Mouse (Mus musculus) limb, embryonic 12.5 days (tissue): Measurements from ENCODE around the gene Srrm3. TPM values are rescaled to one million over a fixed set of nuclear protein-coding genes. Genes with fewer than 3 reads are reported as not detected.

ENCODE experiments used
- ATAC-seq: fragments of 200-750 bp; cut with Nextera tagmentation; 2 replicates; pipeline ENCODE4 v1.8.0; 2017; ENCODE audit warnings: low read depth, moderate TSS enrichment; ENCODE audit not compliant: insufficient number of reproducible peaks, insufficient read depth, low FRiP score, low TSS enrichment
- H3K27ac ChIP-seq: fragments of 300-500 bp; sonication (generic); 2 replicates; pipeline ENCODE4 v1.5.1; 2016; ENCODE audit warnings: mild to moderate bottlenecking, moderate library complexity
- H3K27me3 ChIP-seq: fragments of 300-500 bp; sonication (generic); 2 replicates; pipeline ENCODE4 v1.6.1; 2016; ENCODE audit warnings: mild to moderate bottlenecking, moderate library complexity
- H3K36me3 ChIP-seq: fragments of 300-500 bp; sonication (generic); 2 replicates; pipeline ENCODE4 v1.6.1; 2016; ENCODE audit warnings: mild to moderate bottlenecking, moderate library complexity
- H3K4me1 ChIP-seq: fragments of 300-500 bp; sonication (generic); replicated peaks from 2 replicates; pipeline ENCODE4 v1.6.1; 2016
- H3K4me2 ChIP-seq: fragments of 300-500 bp; sonication (generic); 2 replicates; pipeline ENCODE4 v1.6.1; 2016; ENCODE audit warnings: mild to moderate bottlenecking, moderate library complexity
- H3K4me3 ChIP-seq: fragments of 300-500 bp; sonication (generic); replicated peaks from 2 replicates; pipeline ENCODE4 v1.5.1; 2016; ENCODE audit warnings: mild to moderate bottlenecking
- H3K9ac ChIP-seq: fragments of 300-500 bp; sonication (generic); replicated peaks from 2 replicates; pipeline ENCODE4 v1.6.1; 2016; ENCODE audit warnings: mild to moderate bottlenecking, moderate library complexity
- H3K9me3 ChIP-seq: fragments of 300-500 bp; sonication (generic); 2 replicates; pipeline ENCODE4 v1.6.1; 2016; ENCODE audit warnings: mild to moderate bottlenecking, moderate library complexity
- WGBS: fragments of 180-500 bp; shearing (Covaris S2); methylation state at CpG from one replicate; pipeline ENCODE4 v1.1.7; 2016; 5-methylcytosine and 5-hydroxymethylcytosine counted together
- polyA plus RNA-seq: library from polyadenylated mRNA; unstranded; fragments of >200 nt; fragmentation: Nextera tagmentation; extraction: Ambion mirVana; gene quantifications from 2 replicates; pipeline ENCODE4 v1.2.1, GENCODE M21; 2016

Srrm3 gene
- polyA plus RNA-seq, 1 experiment from 2014 or later: 0.43 TPM

DNA sequence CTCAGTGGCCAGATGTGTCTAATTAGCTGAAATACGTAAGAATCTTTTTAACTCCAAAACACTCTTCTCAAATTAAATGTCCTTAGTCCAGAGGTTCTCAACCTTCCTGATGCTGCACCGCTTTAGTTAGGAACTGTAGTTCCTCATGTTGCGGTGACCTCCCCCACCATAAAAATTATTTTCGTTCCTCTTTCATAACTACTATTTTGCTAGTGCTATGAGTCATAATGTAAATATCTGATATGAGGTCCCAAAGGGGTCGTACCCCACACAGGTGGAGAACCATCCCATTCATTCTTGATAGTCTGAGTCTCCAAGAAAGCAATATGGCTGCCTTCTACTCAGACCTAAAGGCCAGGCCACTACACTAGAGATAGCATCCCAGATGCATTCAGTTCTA is 63.8 kb downstream of the Srrm3 start:
- no peaks in the 10 kb centered on the region for H3K9me3 ChIP-seq
- no peak for ATAC-seq
- no peak overlapping the region for H3K27ac ChIP-seq
- peaks cover 22% of the 10 kb centered on the region for H3K4me1 ChIP-seq
- 75% methylated on average over 5 of the region's 5 CpGs for WGBS
- H3K4me2 ChIP-seq: no peak overlapping the region
- peaks cover 95% of the 10 kb centered on the region for H3K27me3 ChIP-seq
- H3K4me3 ChIP-seq: no peak overlapping the region
- no peaks in the 10 kb centered on the region for H3K36me3 ChIP-seq
- no peak overlapping the region for H3K9ac ChIP-seq

- peaks cover 72% of the 10 kb centered on the region for H3K27me3 ChIP-seq
- H3K27ac ChIP-seq: no peak overlapping the region
- no peaks in the 10 kb centered on the region for H3K36me3 ChIP-seq
- peak overlapping the region; percentile 38 for H3K4me2 ChIP-seq
- no peak overlapping the region; the same call in 1 of the 2 replicates for H3K9ac ChIP-seq
- 0 out of 2 replicates have a peak overlapping the region, but pooled peaks have one; percentile 6 for H3K4me3 ChIP-seq
- no peak for ATAC-seq
- 16% methylated on average over 16 of the region's 16 CpGs for WGBS
- no peaks in the 10 kb centered on the region for H3K9me3 ChIP-seq
- H3K4me1 ChIP-seq: peaks cover 21% of the 10 kb centered on the region
These were observed 66.3 kb downstream of the Srrm3 start for GRCm38 (mm10) chr5:135872996-135873395.

- no peaks in the 10 kb centered on the region for H3K36me3 ChIP-seq
- WGBS: 61% methylated on average over 9 of the region's 9 CpGs
- no peak overlapping the region for H3K9ac ChIP-seq
- no peak for ATAC-seq
- no peak overlapping the region for H3K27ac ChIP-seq
- H3K9me3 ChIP-seq: no peaks in the 10 kb centered on the region
- no peak overlapping the region for H3K4me2 ChIP-seq
- H3K4me1 ChIP-seq: peaks cover 16% of the 10 kb centered on the region
- H3K27me3 ChIP-seq: peaks cover 65% of the 10 kb centered on the region
- H3K4me3 ChIP-seq: no peak overlapping the region
These were observed 67.1 kb downstream of the Srrm3 start for GRCm38 (mm10) chr5:135873753-135874152.

- Histone ChIP-seq H3K4me2 (peak overlapping the region; percentile 58), H3K27me3 (peaks cover 32% of the 10 kb centered on the region), H3K4me3 (peak overlapping the region; percentile 41; the same call in 1 of the 2 replicates), H3K36me3 (no peaks in the 10 kb centered on the region), H3K9ac (no peak overlapping the region), H3K27ac (no peak overlapping the region), H3K9me3 (no peaks in the 10 kb centered on the region), H3K4me1 (peaks cover 22% of the 10 kb centered on the region; the same call in 1 of the 2 replicates)
- 19% methylated on average over 8 of the region's 8 CpGs for WGBS
- no peak for ATAC-seq
These were observed 70.5 kb downstream of the Srrm3 start for GRCm38 (mm10) chr5:135877180-135877579.

- under 1% methylated on average over 16 of the region's 16 CpGs for WGBS
- no peaks in the 10 kb centered on the region for H3K36me3 ChIP-seq
- no peak overlapping the region for H3K27ac ChIP-seq
- H3K9ac ChIP-seq: peak overlapping the region; percentile 47
- peak overlapping the region; percentile 41 for H3K4me3 ChIP-seq
- peak overlapping the region; percentile 58 for H3K4me2 ChIP-seq
- peaks cover 22% of the 10 kb centered on the region; the same call in 1 of the 2 replicates for H3K4me1 ChIP-seq
- no peaks in the 10 kb centered on the region for H3K9me3 ChIP-seq
- H3K27me3 ChIP-seq: peaks cover 27% of the 10 kb centered on the region
- no peak for ATAC-seq
These were observed 71.1 kb downstream of the Srrm3 start for GRCm38 (mm10) chr5:135877831-135878231.

DNA sequence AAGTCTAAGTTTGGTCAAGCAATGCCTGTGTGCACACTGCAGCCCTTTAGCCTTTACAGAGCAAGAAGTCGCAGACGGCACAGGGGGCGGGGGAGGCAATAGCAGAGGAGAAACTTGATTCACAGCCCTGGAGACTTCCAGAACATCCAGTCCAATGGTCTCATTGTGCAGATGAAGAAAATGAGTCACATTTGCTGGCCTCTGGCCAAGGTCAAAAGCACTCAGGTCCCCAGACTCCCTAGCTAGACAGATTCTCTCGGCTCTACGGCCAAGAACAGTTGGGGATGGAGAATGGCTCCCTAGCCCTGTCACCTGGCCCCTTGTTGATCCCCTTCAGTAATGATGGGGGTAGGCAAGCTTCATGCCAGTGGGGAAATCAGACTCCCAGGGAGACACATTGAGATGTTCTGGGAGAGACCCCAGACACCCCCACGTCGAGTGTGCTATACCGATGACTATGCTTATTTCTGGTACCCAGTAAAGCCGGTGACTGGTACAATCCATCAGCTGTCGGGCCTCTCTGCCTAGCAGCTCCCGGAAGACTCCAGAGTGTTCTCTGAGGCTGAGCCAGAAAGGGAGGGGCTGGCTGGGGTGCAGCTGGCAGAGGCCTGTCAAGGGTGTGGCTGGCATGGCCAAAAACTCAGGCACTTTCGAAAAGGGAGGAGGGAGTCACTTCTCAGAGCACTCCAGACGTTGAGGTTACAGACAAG is 72.9 kb downstream of the Srrm3 start:
- no peak for ATAC-seq
- Histone ChIP-seq H3K4me1 (peaks cover 18% of the 10 kb centered on the region; the same call in 1 of the 2 replicates), H3K27me3 (peaks cover 9% of the 10 kb centered on the region), H3K9ac (no peak overlapping the region), H3K4me2 (no peak overlapping the region), H3K4me3 (no peak overlapping the region), H3K36me3 (no peaks in the 10 kb centered on the region), H3K9me3 (no peaks in the 10 kb centered on the region), H3K27ac (no peak overlapping the region)
- 52% methylated on average over 13 of the region's 13 CpGs for WGBS

DNA sequence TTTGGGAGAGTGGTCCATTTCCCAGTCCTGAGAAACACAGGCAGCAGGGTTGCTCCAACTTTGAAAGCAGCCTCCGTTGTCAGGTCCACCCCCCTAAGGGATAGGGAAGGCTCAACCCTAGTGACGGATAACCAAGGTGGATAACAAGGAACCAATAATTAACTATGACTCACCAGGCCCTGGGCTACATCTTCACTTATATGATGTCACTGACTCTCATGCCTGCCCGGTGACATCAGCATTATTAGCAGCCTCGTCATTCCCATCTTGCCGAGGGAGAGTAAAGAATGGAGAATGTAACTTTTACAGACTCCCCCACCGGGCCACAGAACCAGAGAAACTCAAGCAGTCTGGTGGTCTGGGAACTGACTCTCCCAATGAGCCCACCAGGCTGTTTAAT is 78.0 kb downstream of the Srrm3 start:
- H3K4me1 ChIP-seq: peaks cover 12% of the 10 kb centered on the region
- peaks cover 41% of the 10 kb centered on the region for H3K27me3 ChIP-seq
- no peak overlapping the region for H3K4me2 ChIP-seq
- ATAC-seq: no peak
- no peaks in the 10 kb centered on the region for H3K36me3 ChIP-seq
- H3K27ac ChIP-seq: no peak overlapping the region
- H3K9ac ChIP-seq: no peak overlapping the region
- no peak overlapping the region for H3K4me3 ChIP-seq
- 66% methylated on average over 6 of the region's 6 CpGs for WGBS
- no peaks in the 10 kb centered on the region for H3K9me3 ChIP-seq

DNA sequence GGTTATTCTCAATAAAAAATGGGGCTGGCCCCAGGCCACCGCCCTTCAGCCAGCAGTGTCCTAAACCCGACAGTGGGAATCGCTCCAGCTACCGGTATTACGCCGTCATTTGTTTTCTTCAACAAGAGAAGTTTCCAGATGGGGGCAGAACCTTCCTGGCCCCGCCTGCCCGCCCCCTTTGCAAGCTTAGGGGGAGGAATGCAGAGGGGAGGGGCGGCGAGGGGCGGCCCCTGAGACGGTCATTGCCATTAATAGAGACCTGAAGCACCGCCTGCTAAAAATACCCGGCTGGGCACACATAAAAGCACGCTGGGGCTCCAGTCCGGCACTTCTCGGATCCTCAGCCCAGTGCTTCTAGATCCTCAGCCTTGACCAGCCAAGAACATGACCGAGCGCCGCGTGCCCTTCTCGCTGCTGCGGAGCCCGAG is 81.0 kb downstream of the Srrm3 start, which contains the start of gene Hspb1:
TSS of gene Hspb1 (plus strand) at position 245 of the 428 bp plus-strand sequence.
- Histone ChIP-seq H3K27me3 (peaks cover 67% of the 10 kb centered on the region), H3K4me1 (peaks cover 7% of the 10 kb centered on the region), H3K4me3 (peak within 1 kb of the TSS; percentile 38), H3K36me3 (no peaks in the 10 kb centered on the region), H3K4me2 (peak within 1 kb of the TSS; percentile 60), H3K9me3 (no peaks in the 10 kb centered on the region), H3K27ac (no peak within 1 kb of the TSS), H3K9ac (peak within 1 kb of the TSS; percentile 44)
- ATAC-seq: peak; percentile 22; the same call in 1 of the 2 replicates
- 2% methylated on average over 24 of the region's 24 CpGs for WGBS

GRCm38 (mm10) chr5:135888405-135889215 is 81.9 kb downstream of the Srrm3 start:
- Histone ChIP-seq H3K27me3 (peaks cover 73% of the 10 kb centered on the region), H3K9me3 (no peaks in the 10 kb centered on the region), H3K4me2 (peak overlapping the region; percentile 60), H3K4me3 (peak overlapping the region; percentile 28), H3K4me1 (peaks cover 7% of the 10 kb centered on the region), H3K9ac (no peak overlapping the region), H3K27ac (no peak overlapping the region), H3K36me3 (no peaks in the 10 kb centered on the region)
- ATAC-seq: no peak; the same call in 1 of the 2 replicates
- 3% methylated on average over 30 of the region's 30 CpGs for WGBS

- H3K4me3 ChIP-seq: no peak overlapping the region
- WGBS: 46% methylated on average over 4 of the region's 4 CpGs
- ATAC-seq: 0 out of 2 replicates have a peak, but pooled peaks have one; percentile 18
- H3K27ac ChIP-seq: no peak overlapping the region
- H3K27me3 ChIP-seq: peaks cover 71% of the 10 kb centered on the region
- no peaks in the 10 kb centered on the region for H3K9me3 ChIP-seq
- peaks cover 7% of the 10 kb centered on the region for H3K4me1 ChIP-seq
- no peak overlapping the region for H3K9ac ChIP-seq
- no peak overlapping the region for H3K4me2 ChIP-seq
- H3K36me3 ChIP-seq: no peaks in the 10 kb centered on the region
These were observed 83.6 kb downstream of the Srrm3 start for GRCm38 (mm10) chr5:135890323-135890722.

GRCm38 (mm10) chr5:135890920-135891319 is 84.2 kb downstream of the Srrm3 start:
- ATAC-seq: no peak
- 71% methylated on average over 3 of the region's 3 CpGs for WGBS
- H3K27me3 ChIP-seq: peaks cover 65% of the 10 kb centered on the region

More at GRCm38 (mm10) chr5:135890920-135891319, 84.2 kb downstream of the Srrm3 start:
- Histone ChIP-seq H3K9ac (no peak overlapping the region), H3K4me1 (peaks cover 7% of the 10 kb centered on the region), H3K27ac (no peak overlapping the region), H3K36me3 (no peaks in the 10 kb centered on the region), H3K9me3 (no peaks in the 10 kb centered on the region), H3K4me2 (no peak overlapping the region), H3K4me3 (no peak overlapping the region)
